Mouse (Mus musculus) heart, adult 9 months (tissue): Measurements from ENCODE around the gene Tubb2a.

Source experiments
- DNase-seq, 2 experiments: peaks; one replicate each; pipeline ENCODE4 v3.0.0; 2022; ENCODE audit warnings: low spot score in 2 of 2

Gene Tubb2a

GRCm38 (mm10) chr13:34051692-34052091, 26.1 kb downstream of the Tubb2a start:
- no peak for DNase-seq

GRCm38 (mm10) chr13:34050479-34050878, 27.3 kb downstream of the Tubb2a start:
- no peak for DNase-seq

GRCm38 (mm10) chr13:34047526-34047925, 30.3 kb downstream of the Tubb2a start:
- no peak for DNase-seq

- DNase-seq = peak; percentile 69 to 86
Measured at GRCm38 (mm10) chr13:34046421-34047012, 31.3 kb downstream of the Tubb2a start.

- DNase-seq = no peak
Measured at GRCm38 (mm10) chr13:34045511-34046249, 32.1 kb downstream of the Tubb2a start.

- DNase-seq = no peak
Measured at GRCm38 (mm10) chr13:34043716-34044393, 34.0 kb downstream of the Tubb2a start.

- DNase-seq = no peak
Measured at GRCm38 (mm10) chr13:34040091-34040490, 37.7 kb downstream of the Tubb2a start.

- no peak for DNase-seq
Measured at GRCm38 (mm10) chr13:34038901-34039341, 38.9 kb downstream of the Tubb2a start.

GRCm38 (mm10) chr13:34038056-34038432, 39.8 kb downstream of the Tubb2a start:
- no peak for DNase-seq

- DNase-seq = peak; percentile 90 to 91
Measured at GRCm38 (mm10) chr13:34037172-34038055, 40.4 kb downstream of the Tubb2a start, which contains the start of gene Bphl. Gene Bphl (plus strand): TSS chr13:34037597.

- DNase-seq = no peak
Measured at GRCm38 (mm10) chr13:34036726-34037125, 41.1 kb downstream of the Tubb2a start.

- no peak for DNase-seq
Measured at GRCm38 (mm10) chr13:34035424-34035823, 42.4 kb downstream of the Tubb2a start.

- DNase-seq = no peak
Measured at GRCm38 (mm10) chr13:34032041-34032440, 45.8 kb downstream of the Tubb2a start.
